Mouse (Mus musculus): Measurements from ENCODE around the gene Mre11a.

Mre11a gene
- long read RNA-seq, experiment 1, partial matches to known transcripts: 1 of 8 reads
- long read RNA-seq, experiment 1, other reads (novel, unspliced or antisense): 3 of 8 reads
- long read RNA-seq, experiment 2, full-length matches to known transcripts: 3 of 8 reads
- long read RNA-seq, experiment 2, partial matches to known transcripts: 0 of 8 reads
- long read RNA-seq, experiment 2, other reads (novel, unspliced or antisense): 5 of 8 reads

GRCm38 (mm10) chr9:14784039-14785002 is at the start of gene Mre11a, which contains the start of gene Ankrd49:
Mre11a (plus strand) TSS chr9:14784654.
Ankrd49 (minus strand) TSS chr9:14784856.
- intact Hi-C loops (cut with DNase I): loop anchor here (10.0 kb wide), 1 partner anchor 520 kb away; the partner anchor contains the start of genes 4931406C07Rik and Taf1d

- intact Hi-C loops (cut with DNase I): no loop called here
These were observed 44.8 kb upstream of the Mre11a start for GRCm38 (mm10) chr9:14739498-14740150.

GRCm38 (mm10) chr9:14740151-14740924 is 44.1 kb upstream of the Mre11a start, which contains the start of gene Piwil4:
Piwil4 (minus strand) TSS chr9:14740733.
- intact Hi-C loops (cut with DNase I): no loop called here

GRCm38 (mm10) chr9:14750901-14751502 is 33.5 kb upstream of the Mre11a start:
- intact Hi-C loops (cut with DNase I): no loop called here

- intact Hi-C loops (cut with DNase I): no loop called here
These were observed 32.9 kb upstream of the Mre11a start for GRCm38 (mm10) chr9:14751503-14752000.

GRCm38 (mm10) chr9:14752001-14752522 is 32.4 kb upstream of the Mre11a start, which contains the start of gene Fut4:
Fut4 (minus strand) TSS chr9:14752393.
- intact Hi-C loops (cut with DNase I): no loop called here

DNA sequence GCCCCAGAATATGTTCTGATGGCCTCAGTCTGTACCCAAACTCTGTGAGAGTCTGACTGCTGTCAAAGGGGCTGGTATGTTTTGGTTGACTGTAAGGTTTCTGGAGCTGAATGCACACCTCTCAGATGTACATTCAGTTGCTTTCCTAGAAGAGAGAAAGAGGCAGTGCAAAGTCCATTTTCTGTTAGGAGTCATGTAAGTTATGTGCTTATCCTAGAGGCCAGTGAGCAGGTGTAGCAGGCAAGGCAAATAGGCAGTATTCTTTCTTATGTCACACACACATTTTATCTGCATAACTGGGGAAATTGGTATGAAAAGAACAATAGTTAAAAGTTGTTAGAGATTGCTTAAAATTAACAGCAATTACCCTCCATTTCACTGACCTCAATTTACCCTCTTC is 30.5 kb upstream of the Mre11a start:
- intact Hi-C loops (cut with DNase I): no loop called here

DNA sequence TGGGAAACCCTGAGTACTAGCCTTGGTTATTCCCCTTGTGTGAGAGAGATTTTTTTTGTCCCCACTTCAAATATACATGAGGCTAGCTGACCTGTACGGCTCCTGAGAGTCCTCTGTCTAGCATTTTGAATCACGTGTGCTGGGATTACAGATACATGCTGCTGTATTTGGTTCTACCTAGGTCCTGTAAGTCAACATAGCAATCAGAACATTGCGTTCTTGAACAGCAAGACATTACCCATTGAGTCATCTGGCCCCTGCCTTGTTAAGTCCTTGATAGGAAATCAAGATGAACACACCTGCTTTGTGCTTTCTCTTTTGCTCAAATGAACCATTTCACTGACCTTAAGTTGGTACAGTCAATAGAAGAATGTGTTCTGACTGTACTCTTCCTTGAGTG is 30.0 kb upstream of the Mre11a start:
- intact Hi-C loops (cut with DNase I): no loop called here

GRCm38 (mm10) chr9:14758590-14758989 is 25.9 kb upstream of the Mre11a start:
- intact Hi-C loops (cut with DNase I): no loop called here

GRCm38 (mm10) chr9:14759261-14759660 is 25.2 kb upstream of the Mre11a start:
- intact Hi-C loops (cut with DNase I): no loop called here

DNA sequence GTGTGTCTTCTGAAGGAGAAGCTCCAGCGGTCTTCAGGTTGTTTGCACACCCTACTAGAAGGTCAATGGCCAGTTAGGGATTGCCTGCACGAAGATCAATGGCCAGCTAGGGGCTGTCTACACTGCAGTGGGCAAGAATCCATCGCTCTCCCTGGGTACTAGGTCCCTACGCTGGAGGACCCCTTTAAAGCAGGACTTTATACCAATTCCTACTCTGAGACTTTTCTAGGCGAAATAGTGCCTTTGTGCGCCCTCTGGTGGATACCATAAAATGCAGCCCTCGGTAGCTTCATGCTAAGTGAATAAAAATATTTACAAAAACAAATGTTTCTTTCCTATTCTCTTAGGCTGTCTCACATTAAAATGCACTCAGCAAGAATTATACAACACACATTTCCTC is 19.7 kb upstream of the Mre11a start:
- intact Hi-C loops (cut with DNase I): loop anchor here (5.0 to 10.0 kb wide), 2 partner anchors 67 to 240 kb away; no protein-coding TSS in a partner anchor

- intact Hi-C loops (cut with DNase I): loop anchor here (10.0 kb wide), 1 partner anchor 245 kb away; no protein-coding TSS in a partner anchor
These were observed 14.6 kb upstream of the Mre11a start for GRCm38 (mm10) chr9:14769811-14770210.

GRCm38 (mm10) chr9:14770803-14771471 is 13.5 kb upstream of the Mre11a start, which contains the start of gene 1700012B09Rik:
1700012B09Rik (minus strand) TSS chr9:14771030.
- intact Hi-C loops (cut with DNase I): no loop called here

DNA sequence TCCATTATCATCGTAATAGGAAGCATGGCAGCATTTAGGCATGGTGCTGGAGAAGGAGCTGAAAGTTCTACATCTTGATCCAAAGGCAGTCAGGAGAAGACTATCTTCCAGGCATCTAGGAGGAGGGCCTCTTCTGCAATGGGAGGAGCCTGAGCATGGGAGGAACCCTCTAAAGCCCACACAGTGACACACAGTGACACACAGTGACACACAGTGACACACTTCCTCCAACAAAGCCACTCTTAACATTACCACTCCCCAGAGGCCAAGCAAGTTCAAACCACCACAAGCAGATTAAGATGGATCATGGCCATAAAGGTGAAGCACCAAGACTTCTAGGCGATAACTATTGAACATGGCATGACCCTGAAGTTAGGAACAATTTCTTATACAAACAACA is 12.4 kb upstream of the Mre11a start:
- intact Hi-C loops (cut with DNase I): no loop called here

DNA sequence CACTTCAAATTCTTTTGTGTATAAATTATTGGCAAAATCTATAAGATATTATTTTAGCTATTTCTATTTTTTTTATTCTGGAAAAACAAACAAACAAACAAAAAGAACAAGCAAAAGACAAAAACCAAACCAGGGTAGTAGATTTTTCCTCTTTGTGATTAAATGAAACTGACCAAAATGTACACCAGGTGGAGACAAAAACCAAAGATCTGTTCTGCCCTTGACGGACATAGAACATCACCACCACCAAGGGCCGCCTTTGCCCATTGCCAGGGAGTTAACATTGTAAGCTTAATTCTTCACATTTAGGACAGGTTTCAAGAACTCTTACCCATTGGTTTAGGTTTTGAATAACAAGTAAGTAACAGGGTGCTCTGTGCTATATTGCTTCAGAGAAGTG is 10.6 kb upstream of the Mre11a start:
- intact Hi-C loops (cut with DNase I): loop anchor here (2.0 kb wide), 1 partner anchor 241 kb away; no protein-coding TSS in a partner anchor

DNA sequence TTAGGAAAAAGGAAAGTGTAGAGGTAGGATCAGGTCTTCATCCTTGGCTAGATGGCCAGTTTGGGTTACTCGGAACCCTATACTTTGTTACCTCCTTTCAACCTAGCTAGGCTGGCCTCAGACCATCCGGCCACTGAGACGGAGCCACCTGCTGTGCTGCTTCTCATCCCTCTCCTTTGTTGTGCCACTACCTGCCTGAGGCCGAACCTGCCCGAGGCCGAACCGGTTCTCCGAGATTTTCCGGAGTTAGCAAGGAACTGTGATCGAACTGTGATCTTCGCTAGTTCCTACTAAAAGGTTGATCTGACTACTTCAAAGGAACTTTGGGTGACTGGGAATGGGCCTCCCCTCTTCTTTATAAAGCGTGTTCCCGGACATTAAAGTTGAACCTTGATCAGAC is 6.1 kb upstream of the Mre11a start:
- intact Hi-C loops (cut with DNase I): no loop called here

DNA sequence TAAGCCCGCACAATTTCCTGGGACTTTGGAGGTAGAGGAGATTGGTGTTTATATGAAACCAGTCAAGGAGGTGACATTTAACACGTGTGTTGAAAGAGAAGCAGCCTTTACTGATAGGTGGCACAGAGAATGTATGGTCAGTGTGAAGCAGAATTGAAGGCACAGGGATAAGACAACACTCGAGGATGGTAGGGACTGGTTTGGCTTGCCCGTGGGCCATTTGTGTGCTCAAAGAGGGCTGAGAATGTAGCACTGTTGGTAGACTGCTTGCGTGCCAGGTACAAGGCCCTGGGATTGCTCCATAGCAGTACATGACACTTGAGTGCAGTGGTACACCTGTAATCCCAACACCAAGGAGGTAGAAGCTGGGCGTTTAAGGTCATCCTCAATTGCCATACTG is 2.9 kb downstream of the Mre11a start:
- intact Hi-C loops (cut with DNase I): loop anchor here (10.0 kb wide), 1 partner anchor 517 kb away; the partner anchor contains the start of genes 4931406C07Rik and Taf1d

DNA sequence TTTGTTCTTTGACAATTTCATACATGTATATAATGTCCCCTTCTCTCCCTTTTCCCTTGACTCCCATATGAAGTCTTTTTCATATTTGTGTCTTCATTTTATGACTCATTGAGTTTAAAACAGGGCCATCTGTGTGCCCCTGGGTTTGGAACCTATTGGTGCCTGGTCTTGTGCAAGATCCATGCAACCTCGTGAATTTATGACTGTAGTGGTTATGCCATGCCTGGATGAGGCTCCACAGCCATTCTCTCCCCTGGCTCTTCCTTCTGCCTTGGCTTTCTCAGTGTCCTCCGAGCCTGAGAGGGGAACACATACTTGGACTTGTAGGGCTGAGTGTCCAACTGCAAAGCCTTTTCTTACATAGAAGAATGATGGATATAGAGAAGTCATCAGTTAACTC is 21.3 kb downstream of the Mre11a start:
- intact Hi-C loops (cut with DNase I): no loop called here

- intact Hi-C loops (cut with DNase I): no loop called here
These were observed 22.3 kb downstream of the Mre11a start for GRCm38 (mm10) chr9:14806786-14807185.

Measured in adrenal gland (tissue).